Mouse (Mus musculus): ENCODE data around the gene Rpl18a.
A peak's percentile ranks its signal among the peaks of the same experiment; 100 is the strongest.

Rpl18a gene

GRCm38 (mm10) chr8:70880546-70880945, 16.7 kb downstream of the Rpl18a start:
- no peak for DNase-seq (ENCODE audit: low read depth, low spot score)

DNA sequence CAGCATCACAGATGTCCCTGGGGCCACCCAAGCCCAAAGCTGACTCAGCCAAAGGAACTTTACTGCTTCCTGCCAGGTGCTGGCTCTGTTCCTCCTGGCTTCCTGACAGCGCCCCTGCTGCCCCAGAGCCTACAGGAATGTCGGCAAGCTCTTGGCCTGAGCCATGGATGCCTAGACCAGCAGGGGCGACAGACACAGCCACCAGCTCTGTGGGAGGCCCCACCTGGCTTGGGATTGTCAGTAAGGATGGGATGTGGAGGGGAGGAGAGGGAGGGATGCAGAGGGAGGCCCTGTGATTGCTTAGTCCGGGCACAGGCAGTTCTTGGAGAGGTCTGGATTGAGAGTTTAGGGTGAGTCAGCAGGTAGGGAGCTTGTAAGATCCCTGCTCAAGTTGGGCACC, 17.1 kb downstream of the Rpl18a start:
- no peak for DNase-seq (ENCODE audit: low read depth, low spot score)

DNA sequence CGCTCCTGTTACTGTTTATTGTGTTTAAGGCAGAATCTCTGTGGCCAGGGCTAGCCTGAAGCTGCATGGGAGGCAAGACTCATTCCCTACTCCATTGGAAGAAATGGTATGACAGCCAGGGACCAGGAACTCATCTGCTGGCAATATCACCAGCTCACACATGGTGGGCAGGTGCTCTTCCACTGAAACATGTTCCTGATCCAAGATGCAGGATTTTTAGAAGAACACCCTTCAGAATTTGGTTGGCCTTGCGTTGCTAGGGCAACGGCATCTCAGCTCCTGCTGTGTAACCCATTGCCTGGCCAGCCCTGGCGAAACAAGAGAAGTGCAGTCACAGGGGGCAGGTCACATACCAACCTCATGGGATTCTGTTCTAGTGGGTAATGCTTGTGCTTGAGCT, 17.7 kb downstream of the Rpl18a start:
- no peak for DNase-seq (ENCODE audit: low read depth, low spot score)

DNA sequence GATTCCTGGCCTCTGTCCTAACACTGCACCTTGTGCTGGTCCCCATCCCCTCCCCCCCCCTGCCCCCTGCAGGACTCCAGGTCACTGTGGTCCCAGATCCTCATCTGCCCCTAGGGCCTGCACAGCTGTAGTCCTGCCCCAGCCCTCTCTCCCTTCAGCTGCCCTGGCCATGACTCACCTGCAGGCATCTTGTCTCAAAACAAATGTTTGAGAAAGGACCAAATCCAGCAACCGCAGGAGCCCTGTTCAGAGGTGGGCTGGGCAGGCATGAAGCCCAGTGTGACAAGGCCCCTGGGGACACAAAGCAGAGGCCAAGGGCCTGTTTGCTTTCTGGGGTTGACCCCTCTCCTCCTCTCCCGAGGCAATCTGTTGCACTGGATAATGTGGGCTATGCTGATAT, 19.0 kb downstream of the Rpl18a start:
- DNase-seq (ENCODE audit: low read depth, low spot score), result no peak

GRCm38 (mm10) chr8:70876382-70876781, 20.8 kb downstream of the Rpl18a start:
- DNase-seq (ENCODE audit: low read depth, low spot score), result no peak

DNA sequence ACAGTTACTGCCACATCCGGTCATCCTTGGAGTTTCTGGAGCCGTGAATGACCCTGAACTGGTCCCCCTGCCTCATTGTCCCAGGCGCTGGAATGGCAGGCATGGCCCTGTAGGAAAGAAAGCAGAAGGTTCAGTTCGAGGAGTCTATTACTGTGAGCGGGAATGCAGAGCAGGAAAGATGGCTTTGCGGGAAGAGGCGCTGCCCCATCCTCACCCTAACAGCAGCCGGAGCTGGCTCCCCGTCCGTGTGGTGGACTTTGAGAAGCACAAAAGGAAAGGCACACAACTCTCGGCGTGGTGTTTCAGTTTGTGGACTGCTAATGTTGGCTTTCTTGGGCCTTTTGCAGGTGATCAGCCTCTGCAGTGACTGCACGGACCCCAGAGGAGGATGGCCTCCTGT, 22.8 kb downstream of the Rpl18a start:
- DNase-seq (ENCODE audit: low read depth, low spot score), result no peak

- DNase-seq (ENCODE audit: low read depth, low spot score), result no peak
Measured at GRCm38 (mm10) chr8:70873364-70873985, 23.7 kb downstream of the Rpl18a start, which contains the start of gene Ccdc124. Ccdc124 (minus strand) TSS chr8:70873935.

GRCm38 (mm10) chr8:70872643-70873363, 24.4 kb downstream of the Rpl18a start:
- DNase-seq (ENCODE audit: low read depth, low spot score), result no peak

GRCm38 (mm10) chr8:70871195-70871807, 25.9 kb downstream of the Rpl18a start:
- no peak for DNase-seq (ENCODE audit: low read depth, low spot score)

- no peak for DNase-seq (ENCODE audit: low read depth, low spot score)
Measured at GRCm38 (mm10) chr8:70869601-70870041, 27.6 kb downstream of the Rpl18a start.

DNA sequence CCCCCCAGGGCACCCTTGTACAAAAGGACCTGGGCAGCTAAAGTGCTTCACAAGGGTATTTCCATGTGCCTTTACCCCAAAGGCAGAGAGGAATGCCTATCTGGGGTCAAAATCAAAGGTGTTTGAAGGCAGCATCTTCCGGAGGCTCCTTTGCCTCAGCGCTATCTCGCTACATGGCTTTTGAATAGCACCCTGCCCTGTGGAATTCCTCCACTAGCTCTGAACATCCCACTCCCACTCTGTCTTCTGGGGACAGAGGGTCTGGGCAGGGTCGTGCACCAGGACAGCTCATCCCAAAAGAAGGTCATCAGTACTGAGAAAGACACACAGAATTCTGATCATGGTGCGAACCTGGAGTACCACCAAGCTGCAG, 28.0 kb downstream of the Rpl18a start:
- no peak for DNase-seq (ENCODE audit: low read depth, low spot score)

DNA sequence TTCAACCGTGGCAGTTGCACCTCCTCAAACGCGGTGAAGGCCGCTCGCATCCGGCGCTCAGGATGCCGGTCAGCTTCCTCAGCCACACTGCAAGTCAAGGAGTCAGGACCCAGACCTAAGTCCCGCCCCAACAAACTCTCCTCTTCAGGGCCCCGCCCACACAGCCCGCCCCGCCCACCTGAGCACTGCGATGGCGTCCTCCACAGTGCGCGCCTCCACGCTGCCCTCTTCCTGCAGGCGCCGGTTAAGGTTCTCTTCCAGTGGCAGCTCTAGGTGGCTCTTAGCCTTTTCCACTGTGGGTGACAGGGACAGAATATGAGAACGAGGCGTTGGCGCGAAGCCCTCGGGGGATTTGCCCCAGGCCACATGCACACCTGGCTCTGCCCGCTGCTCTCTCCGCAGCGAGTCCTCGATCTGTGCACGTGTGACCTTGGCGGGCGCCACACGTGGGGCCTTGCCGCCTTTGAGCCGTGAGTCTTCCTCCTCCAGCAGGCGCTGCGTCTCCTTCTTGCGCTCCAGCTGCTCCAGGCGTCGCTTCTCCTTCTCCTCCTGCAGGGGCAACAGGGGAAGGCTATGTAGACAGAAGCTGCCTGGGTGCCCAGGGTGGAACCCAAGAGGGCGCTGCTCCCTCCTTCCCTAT, 28.5 kb downstream of the Rpl18a start:
- DNase-seq (ENCODE audit: low read depth, low spot score), result no peak

DNA sequence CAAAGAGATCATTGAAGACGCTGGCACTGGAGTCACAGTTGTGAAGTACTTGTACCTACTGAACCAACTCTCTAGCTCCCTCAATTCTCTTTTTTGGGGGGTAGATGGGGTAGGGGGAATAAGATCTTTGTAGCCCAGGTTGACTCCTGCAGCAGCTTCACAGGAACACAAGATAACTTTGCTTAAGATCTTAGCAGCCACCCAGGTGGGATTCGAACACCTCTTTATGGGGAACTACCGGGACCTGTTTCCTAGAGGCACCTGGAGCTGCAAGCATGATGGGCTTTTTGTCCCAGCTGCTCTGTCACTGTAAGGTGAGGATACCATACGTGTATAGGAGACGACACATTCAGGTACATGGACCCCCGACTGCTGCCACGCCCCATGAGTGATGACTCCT, 30.6 kb downstream of the Rpl18a start:
- DNase-seq (ENCODE audit: low read depth, low spot score), result no peak

- no peak for DNase-seq (ENCODE audit: low read depth, low spot score)
Measured at GRCm38 (mm10) chr8:70866001-70866520, 31.2 kb downstream of the Rpl18a start.

DNA sequence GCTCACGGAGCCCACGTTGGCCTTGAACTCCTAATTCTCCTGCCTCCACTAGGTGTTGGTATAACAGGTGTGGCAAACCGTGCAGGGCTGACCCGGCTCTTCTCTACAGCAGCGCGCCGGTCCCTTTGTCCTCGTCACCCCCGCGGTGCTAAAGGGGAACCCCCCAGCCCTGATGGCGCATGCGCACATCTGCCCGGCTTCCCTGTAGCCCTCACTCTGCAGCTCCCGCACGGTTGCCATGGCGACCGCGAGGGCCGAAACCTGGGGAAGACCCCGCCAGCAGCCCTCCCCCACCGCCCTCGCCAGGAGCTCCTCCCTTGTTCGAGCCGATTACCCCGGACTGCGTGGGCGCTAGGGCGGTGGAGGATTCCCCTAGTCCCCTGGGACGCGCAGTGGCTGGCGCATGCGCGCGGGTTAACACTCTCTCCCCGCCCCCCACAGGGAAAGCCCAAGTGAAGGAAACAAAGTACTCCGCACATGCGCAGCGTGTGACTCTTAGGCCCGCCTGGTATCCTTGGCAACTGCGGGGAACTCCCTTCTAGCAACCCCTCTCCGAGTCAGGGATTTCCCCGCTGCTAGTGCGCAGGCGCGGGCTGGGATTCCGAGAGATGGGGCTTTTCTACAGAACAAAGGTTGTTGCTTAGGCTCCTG, 31.7 kb downstream of the Rpl18a start:
- DNase-seq (ENCODE audit: low read depth, low spot score), result peak; percentile 100

DNA sequence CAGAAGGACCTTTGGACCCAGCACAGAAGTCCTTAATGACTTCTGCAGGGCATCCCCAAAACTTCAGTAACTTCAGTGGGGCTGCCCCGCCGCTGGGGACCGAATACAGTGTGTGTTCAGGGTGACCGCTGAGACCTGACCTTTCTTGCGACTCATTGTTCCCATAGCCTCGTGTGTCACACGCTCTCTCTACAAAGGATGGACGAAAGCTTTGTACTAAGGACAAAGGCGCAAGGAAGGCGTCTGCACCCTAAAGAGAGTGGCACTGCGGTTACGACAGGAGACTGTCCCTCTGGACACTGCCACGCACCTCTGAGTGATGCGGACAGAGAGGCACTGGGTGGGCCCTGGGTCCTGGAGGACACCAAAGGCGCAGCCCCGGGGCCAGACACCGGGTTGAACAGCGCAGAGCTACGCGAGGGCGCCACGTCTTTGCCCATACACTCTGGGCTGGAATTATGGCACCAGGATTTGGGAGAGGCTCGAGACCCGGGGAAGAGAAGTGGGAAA, 32.4 kb downstream of the Rpl18a start:
- no peak for DNase-seq (ENCODE audit: low read depth, low spot score)

GRCm38 (mm10) chr8:70863956-70864711, 33.1 kb downstream of the Rpl18a start:
- DNase-seq (ENCODE audit: low read depth, low spot score), result no peak

- no peak for DNase-seq (ENCODE audit: low read depth, low spot score)
Measured at GRCm38 (mm10) chr8:70862824-70863641, 34.2 kb downstream of the Rpl18a start, which contains the start of gene Kcnn1. Kcnn1 (minus strand) TSS chr8:70863258.

DNA sequence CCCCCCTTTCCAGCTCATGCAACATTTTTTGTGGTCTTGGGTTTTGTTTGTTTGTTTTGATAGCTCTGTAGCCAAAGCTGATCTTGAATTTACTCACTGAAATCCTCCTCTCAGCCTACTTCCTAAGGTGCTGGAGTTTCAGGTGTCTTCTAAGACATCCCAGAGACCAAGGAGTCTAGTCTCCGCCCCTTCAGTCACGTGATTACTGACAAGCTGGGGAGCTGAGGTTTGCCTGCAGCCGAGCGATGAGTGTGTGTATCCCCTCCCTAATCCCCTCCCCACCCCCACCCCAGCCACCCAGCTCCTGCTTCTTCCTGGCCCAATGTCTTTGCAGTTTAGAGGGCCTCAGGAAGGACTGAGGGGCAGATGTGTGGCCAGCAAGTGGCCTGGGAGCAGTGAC, 39.7 kb downstream of the Rpl18a start:
- no peak for DNase-seq (ENCODE audit: low read depth, low spot score)
